Mouse (Mus musculus) frontal cortex, postnatal 36 days (tissue): ENCODE data around the gene Ttll6.

Experiments
- DNase-seq, 2 experiments: peaks; one replicate each; pipeline ENCODE4 v3.0.0; 2022; ENCODE audit warnings: low spot score in 2 of 2

Ttll6 gene

DNA sequence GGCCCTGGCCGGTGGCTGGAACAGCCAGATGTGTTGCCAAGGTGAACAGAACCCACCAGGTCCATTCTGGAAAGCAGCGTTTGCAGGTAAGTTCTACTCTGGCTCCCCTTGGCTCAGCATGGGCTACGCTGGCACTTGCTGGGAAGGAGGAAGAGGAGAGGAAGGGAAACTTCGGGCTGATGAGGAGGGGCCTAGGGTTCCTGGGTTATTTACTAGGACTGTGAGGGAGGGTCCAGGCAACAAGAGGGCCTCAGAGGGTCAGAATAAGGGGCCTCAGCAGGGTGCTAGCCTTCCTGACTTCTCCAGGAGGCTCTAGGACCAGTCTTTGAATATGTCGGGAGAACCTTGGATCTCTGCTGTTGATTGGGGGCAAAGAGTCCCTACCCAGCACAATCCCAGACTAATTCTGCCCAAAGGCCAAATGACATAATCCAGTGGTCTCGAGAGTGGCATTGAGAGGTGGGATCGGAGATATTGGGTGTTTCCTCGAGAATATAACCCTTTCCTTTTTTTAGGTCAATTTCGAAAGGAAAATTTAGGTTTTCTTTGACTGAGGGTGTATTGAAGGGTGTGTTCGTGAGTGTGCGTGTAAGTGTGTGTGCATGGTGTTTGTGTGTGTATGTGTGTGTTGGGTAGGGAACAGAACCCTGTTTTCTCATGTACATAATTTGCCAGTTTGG is 61.5 kb downstream of the Ttll6 start:
- no peak for DNase-seq

DNA sequence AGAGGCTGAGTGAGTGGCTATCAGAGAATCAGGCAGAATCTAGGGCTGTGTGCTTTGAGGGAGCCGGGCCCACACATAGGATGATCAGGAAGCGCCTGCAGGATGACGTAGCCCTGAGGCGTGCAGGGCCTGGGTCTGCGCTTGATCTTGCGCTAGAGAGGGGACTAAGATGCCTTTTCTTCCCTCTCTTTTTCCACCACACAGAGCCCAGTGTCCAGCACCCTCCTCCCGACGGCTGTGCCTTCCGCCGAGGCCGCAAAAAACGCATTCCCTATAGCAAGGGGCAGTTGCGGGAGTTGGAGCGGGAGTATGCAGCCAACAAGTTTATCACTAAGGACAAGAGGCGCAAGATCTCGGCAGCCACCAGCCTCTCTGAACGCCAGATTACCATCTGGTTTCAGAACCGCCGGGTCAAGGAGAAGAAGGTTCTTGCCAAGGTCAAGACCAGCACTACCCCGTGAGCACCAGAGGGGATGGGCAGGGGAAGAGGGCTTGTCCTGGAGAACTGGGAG is 62.2 kb downstream of the Ttll6 start:
- no peak for DNase-seq

DNA sequence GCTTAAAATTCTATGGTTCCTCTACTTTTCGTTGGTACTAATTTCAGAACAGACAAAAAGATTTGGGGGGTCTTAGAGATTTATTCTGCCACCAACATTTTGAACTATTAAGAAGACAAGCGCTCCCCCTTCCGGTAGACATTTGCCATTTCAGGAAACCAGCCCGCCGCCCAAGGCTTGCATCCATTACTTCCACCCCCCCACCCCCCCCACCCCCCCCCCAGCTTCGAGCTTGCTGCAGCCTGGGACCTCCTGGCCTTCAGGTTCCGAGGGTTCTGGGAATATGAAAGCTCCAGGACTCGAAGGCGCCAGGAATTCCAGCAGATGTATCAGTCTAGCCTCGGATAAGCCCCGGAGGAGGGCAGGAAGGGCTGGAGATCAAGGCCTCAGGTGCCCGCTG is 65.1 kb downstream of the Ttll6 start:
- DNase-seq, result no peak

DNA sequence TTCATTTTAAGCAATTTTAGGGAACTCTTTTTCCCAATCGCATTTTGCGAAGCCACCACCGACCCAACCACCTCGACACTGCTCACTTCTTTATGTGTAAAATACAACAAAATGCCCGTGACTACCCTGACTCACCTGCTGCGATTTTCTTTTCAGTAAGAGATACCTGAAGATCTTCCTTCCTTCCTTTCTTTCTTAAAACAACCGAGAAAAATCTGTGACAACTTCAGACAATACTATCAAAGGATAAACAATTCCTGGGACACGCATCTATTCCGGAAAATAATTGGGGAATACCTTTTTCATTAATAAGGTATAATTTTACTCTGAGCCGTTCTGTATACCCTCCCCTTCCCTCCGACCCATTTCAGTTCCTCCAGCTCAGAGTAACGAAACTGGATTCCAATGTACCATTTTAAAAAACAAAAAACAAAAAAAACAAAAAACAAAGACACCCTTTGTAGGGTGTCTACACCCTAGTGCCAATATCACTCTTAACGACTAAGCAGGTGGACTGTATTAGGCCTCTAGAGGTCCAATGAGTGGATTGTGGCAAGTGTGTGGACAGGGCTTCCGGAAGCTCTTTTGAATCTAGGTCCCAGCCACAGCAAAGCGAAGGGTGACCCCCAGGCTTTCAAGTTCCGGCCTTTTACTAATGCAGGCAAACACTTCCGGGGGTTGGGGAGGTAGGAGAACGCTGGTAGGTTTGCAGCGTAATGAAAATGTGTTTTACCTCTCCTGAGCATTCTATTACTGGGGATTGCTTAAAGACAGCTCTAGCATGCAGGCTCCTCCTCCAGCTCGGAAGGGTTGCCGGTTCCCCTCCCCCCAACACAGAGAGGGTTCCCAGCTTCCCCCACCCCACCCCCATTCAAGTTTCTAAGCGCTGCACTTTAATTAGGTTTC is 65.8 kb downstream of the Ttll6 start:
- no peak for DNase-seq

DNA sequence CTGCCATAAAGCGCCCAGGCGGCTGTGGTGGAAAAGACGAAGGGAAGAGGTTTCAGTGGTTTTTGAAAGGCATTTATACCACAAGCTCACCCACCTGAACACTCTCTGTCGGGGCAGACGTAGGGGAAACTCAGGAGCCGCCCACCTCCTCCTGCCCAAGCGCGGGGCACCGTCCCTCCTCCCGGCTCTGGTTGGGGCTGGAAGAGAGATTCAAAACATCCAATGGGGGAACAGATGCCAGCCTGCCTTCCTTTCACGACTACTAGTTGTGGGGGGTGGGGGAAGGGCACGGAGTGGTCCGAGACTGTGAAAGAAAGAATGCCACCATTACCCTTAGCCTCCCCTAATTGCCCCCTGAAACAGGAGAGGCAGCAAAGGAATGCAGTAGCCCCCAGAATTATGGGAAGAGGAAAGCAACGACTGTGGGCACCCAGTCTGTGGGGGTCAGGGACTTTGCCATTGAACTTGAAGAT is 66.6 kb downstream of the Ttll6 start:
- DNase-seq, result no peak

DNA sequence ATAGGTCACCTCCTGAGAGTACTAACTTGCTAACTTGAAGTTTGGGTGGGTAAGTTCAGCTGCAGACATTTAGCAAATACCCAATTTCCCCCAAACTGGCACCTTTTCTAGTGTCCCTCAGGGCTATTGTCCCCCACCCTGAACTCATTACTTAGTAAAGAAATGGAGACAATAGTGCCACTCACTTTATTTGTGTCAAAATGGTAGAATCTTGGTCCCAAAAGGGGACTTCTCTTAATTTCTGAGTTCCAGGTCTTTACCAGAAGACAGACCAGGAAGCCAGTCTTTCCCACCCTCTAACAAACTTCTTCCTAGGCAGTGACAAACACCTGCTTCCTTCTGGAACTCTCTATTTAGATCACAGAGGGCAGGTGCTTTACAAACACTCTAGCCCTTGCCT is 68.2 kb downstream of the Ttll6 start:
- no peak for DNase-seq

DNA sequence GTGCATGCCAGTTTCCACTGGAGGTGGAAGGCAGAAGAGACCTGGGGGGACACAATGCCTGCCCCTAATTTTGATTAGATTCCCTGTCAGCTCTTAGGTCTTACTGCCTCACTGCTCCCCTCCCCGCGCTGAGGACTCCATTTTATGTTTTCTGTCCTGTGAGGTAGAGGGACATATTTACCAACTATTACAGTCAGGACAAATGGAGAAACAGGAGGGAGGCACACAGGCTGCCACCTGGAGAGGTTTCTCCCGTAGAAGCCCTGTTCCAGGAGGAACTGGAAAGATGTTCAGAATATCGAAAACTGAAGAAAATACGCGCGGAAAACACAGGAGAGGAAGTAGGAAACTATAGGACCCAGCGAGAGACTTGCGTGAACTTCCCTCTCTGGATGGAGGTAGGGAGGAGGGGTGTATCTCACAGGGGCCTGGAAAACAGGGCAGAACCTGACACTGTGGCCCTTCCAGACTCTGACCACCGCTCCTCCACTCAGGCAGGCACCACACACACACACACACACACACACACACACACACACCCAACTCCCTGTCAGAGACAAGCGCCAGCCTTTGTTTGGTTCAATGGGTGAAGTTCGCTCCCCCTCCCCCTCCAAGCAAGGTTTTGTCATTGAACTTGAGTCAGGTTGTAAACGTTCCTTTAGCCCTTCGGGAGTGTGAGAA is 69.0 kb downstream of the Ttll6 start:
- DNase-seq, result no peak

DNA sequence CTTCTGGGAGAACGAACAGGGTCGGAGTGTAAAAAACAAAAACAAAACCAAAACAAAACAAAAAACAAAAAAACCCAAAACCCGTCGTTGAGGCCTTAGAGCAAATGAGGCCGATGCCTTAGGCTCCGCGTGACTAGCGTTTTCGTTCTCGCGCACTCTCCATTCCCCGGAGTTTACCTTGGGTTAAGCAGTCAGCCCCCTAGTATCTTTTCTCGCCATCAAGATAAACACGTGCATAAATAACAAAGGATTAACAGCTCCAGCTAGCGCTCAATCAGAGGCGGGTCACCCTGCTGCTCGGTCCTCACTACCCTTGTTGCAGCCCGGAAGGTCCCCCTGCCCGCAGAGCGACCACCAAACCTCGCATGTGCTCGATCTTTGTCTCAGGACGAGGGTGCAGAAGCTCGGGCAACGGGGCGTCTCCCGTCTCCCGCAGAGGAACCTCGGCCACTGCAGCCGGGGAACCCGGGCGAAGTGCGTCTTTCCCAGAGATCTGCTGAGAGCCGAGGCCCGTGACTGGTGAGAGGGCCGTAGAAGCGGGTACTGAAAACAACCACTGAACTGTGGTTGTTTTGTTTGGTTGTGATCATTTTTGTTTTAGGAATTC is 69.7 kb downstream of the Ttll6 start:
- DNase-seq, result no peak

DNA sequence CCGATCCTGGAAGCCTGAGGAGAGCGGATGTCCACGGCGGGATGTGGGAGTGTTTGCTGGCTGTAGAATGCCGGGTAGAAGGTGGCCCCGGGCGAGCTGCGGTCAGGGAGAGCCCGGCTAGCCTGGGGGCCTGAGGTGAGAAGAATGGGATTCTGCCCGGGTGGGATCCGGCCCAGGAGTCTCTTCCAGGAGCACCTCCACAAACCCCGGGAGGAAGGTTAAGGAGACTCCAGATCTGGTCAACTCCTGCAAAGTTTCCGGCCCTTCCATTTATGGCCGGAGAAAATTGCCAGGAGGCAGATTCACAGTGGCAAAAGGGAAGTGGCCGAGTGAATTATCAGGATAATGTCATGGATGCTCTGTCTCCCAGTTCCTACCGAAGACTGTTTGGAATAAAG is 70.2 kb downstream of the Ttll6 start:
- no peak for DNase-seq

DNA sequence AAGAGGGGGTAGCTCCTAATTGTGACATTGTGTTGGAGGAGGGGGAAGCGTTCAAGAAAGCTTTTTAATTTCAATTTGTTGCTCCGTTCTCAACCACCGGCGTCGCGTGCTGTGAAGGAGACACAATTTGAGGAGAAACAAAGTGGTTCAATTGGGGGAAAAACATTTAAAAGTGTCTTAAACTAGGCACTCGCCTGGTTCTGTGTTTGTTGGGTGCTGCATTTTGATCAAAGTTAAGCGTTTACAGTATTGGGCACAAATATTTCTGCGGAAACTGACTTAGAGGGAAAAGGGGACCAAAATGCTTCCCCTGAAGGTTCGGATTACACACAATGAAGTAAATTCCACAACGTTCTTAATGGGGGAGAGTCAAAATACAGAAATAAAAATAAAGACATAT is 70.8 kb downstream of the Ttll6 start:
- no peak for DNase-seq

DNA sequence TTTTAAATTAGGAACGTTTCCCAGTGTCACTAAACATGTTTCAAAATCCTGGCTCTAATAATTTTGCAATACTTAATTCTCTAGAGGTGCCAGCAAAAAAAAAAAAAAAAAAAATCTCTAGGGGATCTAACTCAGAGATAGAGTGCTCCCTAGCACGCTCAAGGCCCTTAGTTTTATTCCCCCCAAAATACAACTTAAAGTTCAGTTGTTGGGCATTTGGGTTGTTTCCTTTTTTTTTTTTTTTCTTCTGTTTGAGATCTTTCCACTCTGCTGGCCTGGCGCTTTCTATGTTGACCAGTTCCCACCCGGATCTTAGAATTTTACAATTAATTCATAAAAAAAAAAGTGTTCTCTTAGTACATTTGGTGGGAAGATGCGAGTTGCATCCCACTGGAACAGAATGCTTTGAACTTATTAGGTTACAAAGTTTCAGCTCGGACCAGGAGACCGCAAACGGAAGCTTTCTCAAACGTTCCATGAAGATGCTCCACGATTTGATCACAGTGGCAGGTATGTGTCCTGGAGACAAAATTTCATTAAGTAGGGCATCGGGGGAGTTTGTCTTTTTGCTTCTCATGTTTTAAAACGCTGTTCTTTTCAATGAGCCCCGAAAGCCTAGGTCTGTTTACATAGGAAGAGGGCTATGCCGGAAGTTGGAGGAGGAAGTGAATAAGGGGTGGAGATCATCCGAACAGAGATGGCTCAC is 72.0 kb downstream of the Ttll6 start:
- no peak for DNase-seq
